Mouse (Mus musculus) forebrain, embryonic 10.5 days (tissue): ENCODE data around the gene Gusb. TPM values are rescaled to one million over a fixed set of nuclear protein-coding genes. Genes with fewer than 3 reads are reported as not detected.
"Not testable (repeated sequence)": the region's sequence is repeated elsewhere in the genome, so short reads cannot be mapped to it uniquely, and the experiment has no call there.

ENCODE experiments used
- DNase-seq: peaks from one replicate; pipeline ENCODE4 v3.0.0-alpha.2; 2017; ENCODE audit warnings: low spot score; ENCODE audit errors: extremely low spot score
- H3K27ac ChIP-seq: fragments of 300-500 bp; sonication (generic); 2 replicates; pipeline ENCODE4 v1.5.1; 2016; ENCODE audit warnings: mild to moderate bottlenecking
- H3K27me3 ChIP-seq: fragments of 300-500 bp; sonication (generic); 2 replicates; pipeline ENCODE4 v1.6.1; 2016; ENCODE audit warnings: mild to moderate bottlenecking; ENCODE audit not compliant: poor library complexity, severe bottlenecking
- H3K36me3 ChIP-seq: fragments of 300-500 bp; sonication (generic); replicated peaks from 2 replicates; pipeline ENCODE4 v1.6.1; 2016; ENCODE audit warnings: mild to moderate bottlenecking, moderate library complexity
- H3K4me1 ChIP-seq: fragments of 300-500 bp; sonication (generic); 2 replicates; pipeline ENCODE4 v1.6.1; 2016
- H3K4me3 ChIP-seq: fragments of 300-500 bp; sonication (generic); 2 replicates; pipeline ENCODE4 v1.5.1; 2016; ENCODE audit warnings: mild to moderate bottlenecking, moderate library complexity
- H3K9me3 ChIP-seq: fragments of 300-500 bp; sonication (generic); 2 replicates; pipeline ENCODE4 v1.6.1; 2016; ENCODE audit warnings: mild to moderate bottlenecking, moderate library complexity
- WGBS: fragments of 180-500 bp; shearing (Covaris S2); methylation state at CpG from one replicate; pipeline ENCODE4 v1.1.7; 2016; 5-methylcytosine and 5-hydroxymethylcytosine counted together
- polyA plus RNA-seq: library from polyadenylated mRNA; unstranded; fragments of >200 nt; fragmentation: Nextera tagmentation; extraction: Ambion mirVana; gene quantifications from 2 replicates; pipeline ENCODE4 v1.2.1, GENCODE M21; 2016

The Gusb gene
- polyA plus RNA-seq, 1 experiment from 2014 or later, result 32.2 TPM

DNA sequence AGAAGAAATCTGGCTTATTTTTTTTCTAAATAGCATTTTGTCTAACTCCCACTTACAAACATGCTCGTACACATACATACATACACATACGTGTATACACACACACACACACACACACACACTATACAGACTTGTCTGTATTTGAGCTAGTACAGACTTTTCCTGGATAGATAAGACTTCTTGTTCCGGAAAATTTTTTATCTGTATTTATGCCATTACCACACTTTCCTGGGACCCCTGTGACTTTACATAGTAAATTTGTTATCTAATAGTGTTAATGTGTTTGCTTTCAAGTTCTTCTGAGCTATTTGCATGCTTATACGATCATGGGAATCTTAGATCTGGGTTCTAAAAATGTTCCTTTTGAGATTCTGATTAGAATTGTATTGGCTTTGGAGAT, 50.7 kb downstream of the Gusb start:
- Histone ChIP-seq H3K36me3 (peaks cover 31% of the 10 kb centered on the region), H3K4me1 (no peaks in the 10 kb centered on the region), H3K27me3 (no peaks in the 10 kb centered on the region), H3K9me3 (no peaks in the 10 kb centered on the region), H3K27ac (no peak overlapping the region), H3K4me3 (no peak overlapping the region)
- no peak for DNase-seq
- WGBS, result 93% methylated on average over 4 of the region's 4 CpGs

- DNase-seq, result no peak
- Histone ChIP-seq H3K4me3 (no peak overlapping the region), H3K36me3 (peaks cover 45% of the 10 kb centered on the region), H3K9me3 (no peaks in the 10 kb centered on the region), H3K27ac (no peak overlapping the region), H3K4me1 (peaks cover 12% of the 10 kb centered on the region), H3K27me3 (no peaks in the 10 kb centered on the region)
- 94% methylated on average over 2 of the region's 2 CpGs for WGBS
These were observed 55.3 kb downstream of the Gusb start for GRCm38 (mm10) chr5:129947528-129948033.

DNA sequence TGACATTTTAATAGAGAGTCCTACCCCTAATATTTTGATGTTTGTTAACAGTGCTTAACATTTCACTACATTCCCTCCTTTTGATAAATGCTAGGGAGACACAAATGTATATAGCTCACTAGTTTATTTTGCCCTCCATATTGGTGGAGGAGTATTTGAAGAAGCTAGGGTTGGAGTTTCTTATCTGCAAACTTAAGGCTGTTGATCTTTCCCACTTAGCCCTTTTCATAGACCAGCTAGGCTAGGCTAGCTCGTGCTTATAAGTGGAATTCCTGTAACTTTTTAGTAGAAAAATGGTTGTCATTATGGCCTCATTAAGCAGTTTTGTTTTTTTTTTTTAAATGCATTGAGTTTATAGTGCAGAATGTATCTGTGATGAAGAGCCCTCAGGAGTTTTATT, 59.4 kb downstream of the Gusb start:
- peak overlapping the region; percentile 94 for H3K4me3 ChIP-seq
- H3K27ac ChIP-seq, result no peak overlapping the region
- WGBS, result 88% methylated on average over 1 of the region's 1 CpGs
- H3K27me3 ChIP-seq, result no peaks in the 10 kb centered on the region
- peaks cover 31% of the 10 kb centered on the region for H3K36me3 ChIP-seq
- H3K4me1 ChIP-seq, result peaks cover 19% of the 10 kb centered on the region
- no peaks in the 10 kb centered on the region for H3K9me3 ChIP-seq
- no peak for DNase-seq

DNA sequence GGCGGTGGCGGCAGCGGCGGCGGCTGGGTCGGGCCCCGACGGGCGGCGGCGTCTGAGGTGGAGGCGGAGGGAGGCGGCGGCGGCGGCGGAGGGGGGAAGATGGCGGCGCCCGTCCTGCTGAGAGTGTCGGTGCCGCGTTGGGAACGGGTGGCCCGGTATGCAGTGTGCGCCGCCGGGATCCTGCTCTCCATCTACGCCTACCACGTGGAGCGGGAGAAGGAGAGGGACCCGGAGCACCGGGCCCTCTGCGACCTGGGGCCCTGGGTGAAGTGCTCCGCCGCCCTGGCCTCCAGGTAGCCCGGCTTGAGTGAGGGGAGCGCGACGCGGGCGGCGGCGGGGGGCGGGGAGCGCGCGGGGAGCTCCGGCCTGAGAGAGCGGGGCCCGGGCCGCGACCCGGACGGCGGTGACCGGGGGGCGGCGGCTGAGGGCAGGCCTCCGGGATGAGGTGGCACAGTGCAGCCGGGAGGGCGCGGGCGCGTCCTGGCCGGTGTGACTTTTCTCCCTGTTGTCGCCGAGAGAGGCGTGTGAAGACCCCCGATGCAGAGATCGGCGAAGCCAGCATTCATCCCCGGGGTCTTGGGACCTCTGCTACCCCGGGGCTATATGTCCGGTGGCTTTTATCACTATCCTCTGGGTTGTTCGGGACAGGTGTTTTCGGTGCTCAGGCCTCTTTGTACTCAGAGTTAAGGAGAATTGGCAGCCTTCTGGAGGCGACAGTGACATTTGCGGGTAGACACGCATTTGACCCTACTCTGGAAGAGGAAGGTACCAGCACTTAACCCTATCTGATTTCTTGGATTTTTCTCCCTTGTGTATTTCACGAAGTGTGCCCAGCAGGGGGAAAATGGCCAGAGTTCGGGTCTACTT, 60.5 kb downstream of the Gusb start:
- DNase-seq, result peak; percentile 50
- not testable (repeated sequence) for H3K27me3 ChIP-seq, H3K9me3 ChIP-seq
- peaks cover 21% of the 10 kb centered on the region for H3K4me1 ChIP-seq
- under 1% methylated on average over 51 of the region's 82 CpGs for WGBS
- H3K27ac ChIP-seq, result peak overlapping the region; percentile 92
- H3K4me3 ChIP-seq, result peak overlapping the region; percentile 94
- H3K36me3 ChIP-seq, result peaks cover 21% of the 10 kb centered on the region

DNA sequence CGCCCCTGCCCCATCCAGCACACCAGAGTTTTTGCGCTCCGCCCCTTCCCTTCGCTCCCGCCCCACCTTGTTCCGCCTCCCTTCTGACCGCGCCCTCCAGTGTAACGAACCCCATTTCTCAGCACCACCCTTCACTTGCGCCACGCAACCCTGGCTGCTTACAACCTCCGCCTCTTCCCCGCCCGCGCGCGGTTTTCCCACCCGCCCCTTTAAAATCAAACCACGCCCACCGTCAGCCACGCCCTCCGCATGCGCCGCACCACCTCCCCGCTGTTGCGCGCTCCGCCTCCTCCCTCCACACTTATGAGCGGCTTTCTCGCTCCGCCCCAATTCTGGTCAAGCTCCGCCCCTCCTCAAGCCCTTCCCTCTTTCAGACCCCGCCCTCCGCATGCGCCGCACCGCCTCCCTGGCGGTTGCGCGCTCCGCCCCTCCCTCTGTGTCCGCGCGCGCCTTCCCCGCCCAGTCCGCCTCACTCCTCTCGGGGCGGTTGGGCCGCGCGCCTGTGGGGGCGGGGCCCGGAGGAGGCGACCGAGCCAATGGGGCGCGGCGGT, 61.3 kb downstream of the Gusb start, which contains the start of gene Vkorc1l1:
Gene Vkorc1l1, plus strand, starts transcription at position 476 of the 551 bp plus-strand sequence.
- Histone ChIP-seq H3K9me3 (no peaks in the 10 kb centered on the region), H3K27me3 (no peaks in the 10 kb centered on the region), H3K27ac (peak within 1 kb of the TSS; percentile 92), H3K4me1 (peaks cover 29% of the 10 kb centered on the region), H3K36me3 (peaks cover 17% of the 10 kb centered on the region), H3K4me3 (peak within 1 kb of the TSS; percentile 94)
- DNase-seq, result peak; percentile 99
- under 1% methylated on average over 59 of the region's 59 CpGs for WGBS

GRCm38 (mm10) chr5:129940736-129941494, 61.9 kb downstream of the Gusb start:
- peaks cover 31% of the 10 kb centered on the region for H3K4me1 ChIP-seq
- no peaks in the 10 kb centered on the region for H3K9me3 ChIP-seq
- H3K36me3 ChIP-seq, result peaks cover 14% of the 10 kb centered on the region
- 14% methylated on average over 9 of the region's 9 CpGs for WGBS
- peak overlapping the region; percentile 79 for H3K27ac ChIP-seq
- H3K27me3 ChIP-seq, result no peaks in the 10 kb centered on the region
- peak overlapping the region; percentile 94 for H3K4me3 ChIP-seq
- no peak for DNase-seq

GRCm38 (mm10) chr5:129940281-129940680, 62.6 kb downstream of the Gusb start:
- no peak for DNase-seq
- 91% methylated on average over 2 of the region's 2 CpGs for WGBS
- no peaks in the 10 kb centered on the region for H3K27me3 ChIP-seq

More at GRCm38 (mm10) chr5:129940281-129940680, 62.6 kb downstream of the Gusb start:
- Histone ChIP-seq H3K27ac (no peak overlapping the region), H3K36me3 (peaks cover 9% of the 10 kb centered on the region), H3K9me3 (no peaks in the 10 kb centered on the region), H3K4me3 (no peak overlapping the region; the same call in 1 of the 2 replicates), H3K4me1 (peaks cover 31% of the 10 kb centered on the region)

Other genes starting within 250 kb of the Gusb start
- 42.1 and 44.9 TPM in 2 replicates for gene Psph, start 215.6 kb downstream of the Gusb start, polyA plus RNA-seq
- 42.2 and 46.3 TPM in 2 replicates for gene Sumf2, start 156.1 kb downstream of the Gusb start, polyA plus RNA-seq
- gene Chchd2, start 115.6 kb downstream of the Gusb start, polyA plus RNA-seq, result 1,073 and 1,078 TPM in 2 replicates
- 5.6 and 5.8 TPM in 2 replicates for gene Zbed5, start 107.3 kb downstream of the Gusb start, polyA plus RNA-seq
- 0.15 and 0.26 TPM in 2 replicates for gene Phkg1, start 104.5 kb downstream of the Gusb start, polyA plus RNA-seq
- 3.3 and 4.9 TPM in 2 replicates for gene Nupr1l, start 94.5 kb downstream of the Gusb start, polyA plus RNA-seq
- gene Vkorc1l1, start 61.1 kb downstream of the Gusb start, polyA plus RNA-seq, result 33.0 and 33.4 TPM in 2 replicates
- gene Asl, start 26.2 kb upstream of the Gusb start, polyA plus RNA-seq, result 33.2 and 36.6 TPM in 2 replicates
- 61.3 and 64.0 TPM in 2 replicates for gene Crcp, start 26.2 kb upstream of the Gusb start, polyA plus RNA-seq
- 54.9 and 57.0 TPM in 2 replicates for gene Tpst1, start 70.3 kb upstream of the Gusb start, polyA plus RNA-seq
- gene Kctd7, start 141.8 kb upstream of the Gusb start, polyA plus RNA-seq, result 3.6 and 3.9 TPM in 2 replicates
- 23.3 and 25.4 TPM in 2 replicates for gene Rabgef1, start 168.7 kb upstream of the Gusb start, polyA plus RNA-seq
- 35.8 and 39.2 TPM in 2 replicates for gene Tmem248, start 214.0 kb upstream of the Gusb start, polyA plus RNA-seq